Mouse (Mus musculus): ENCODE measurements around the gene Ptpn7.

- TF ChIP-seq CTCF (IDR thresholded peaks at IDR 0.05; ENCODE audit: low read depth) (no peak), EP300 (IDR thresholded peaks at IDR 0.05; ENCODE audit: low read depth) (no peak)
Observed at GRCm38 (mm10) chr1:135128011-135128441, 4.5 kb upstream of the Ptpn7 start.
